Mouse (Mus musculus) stomach, embryonic 15.5 days (tissue): ENCODE data around the gene Ankrd35. TPM values are rescaled to one million over a fixed set of nuclear protein-coding genes. Genes with fewer than 3 reads are reported as not detected.
"Not testable (repeated sequence)": the region's sequence is repeated elsewhere in the genome, so short reads cannot be mapped to it uniquely, and the experiment has no call there.

Experiments
- ATAC-seq: fragments of 200-750 bp; cut with Nextera tagmentation; 2 replicates; pipeline ENCODE4 v1.8.0; 2017; ENCODE audit warnings: low read depth, moderate number of reproducible peaks, moderate TSS enrichment; ENCODE audit not compliant: insufficient read depth, low FRiP score
- H3K27ac ChIP-seq: fragments of 300-500 bp; sonication (generic); 2 replicates; pipeline ENCODE4 v1.5.1; 2015; ENCODE audit warnings: mild to moderate bottlenecking, inconsistent platforms
- H3K27me3 ChIP-seq: fragments of 300-500 bp; sonication (generic); replicated peaks from 2 replicates; pipeline ENCODE4 v1.6.1; 2015; ENCODE audit warnings: inconsistent platforms
- H3K36me3 ChIP-seq: fragments of 300-500 bp; sonication (generic); 2 replicates; pipeline ENCODE4 v1.6.1; 2015; ENCODE audit warnings: inconsistent platforms
- H3K4me1 ChIP-seq: fragments of 300-500 bp; sonication (generic); 2 replicates; pipeline ENCODE4 v1.6.1; 2015; ENCODE audit warnings: inconsistent platforms
- H3K4me2 ChIP-seq: fragments of 300-500 bp; sonication (generic); 2 replicates; pipeline ENCODE4 v1.6.1; 2015; ENCODE audit warnings: mild to moderate bottlenecking, inconsistent platforms
- H3K4me3 ChIP-seq: fragments of 300-500 bp; sonication (generic); replicated peaks from 2 replicates; pipeline ENCODE4 v1.5.1; 2015; ENCODE audit warnings: inconsistent platforms
- H3K9ac ChIP-seq: fragments of 300-500 bp; sonication (generic); 2 replicates; pipeline ENCODE4 v1.6.1; 2015; ENCODE audit warnings: inconsistent platforms
- H3K9me3 ChIP-seq: fragments of 300-500 bp; sonication (generic); 2 replicates; pipeline ENCODE4 v1.6.1; 2016; ENCODE audit warnings: inconsistent platforms
- WGBS: fragments of 180-500 bp; shearing (Covaris S2); methylation state at CpG from one replicate; pipeline ENCODE4 v1.1.7; 2015; 5-methylcytosine and 5-hydroxymethylcytosine counted together
- polyA plus RNA-seq: library from polyadenylated mRNA; unstranded; fragments of >200 nt; fragmentation: Nextera tagmentation; extraction: Ambion mirVana; gene quantifications from 2 replicates; pipeline ENCODE4 v1.2.1, GENCODE M21; 2015

Gene Ankrd35
- polyA plus RNA-seq, 1 experiment from 2014 or later: 3.8 TPM

DNA sequence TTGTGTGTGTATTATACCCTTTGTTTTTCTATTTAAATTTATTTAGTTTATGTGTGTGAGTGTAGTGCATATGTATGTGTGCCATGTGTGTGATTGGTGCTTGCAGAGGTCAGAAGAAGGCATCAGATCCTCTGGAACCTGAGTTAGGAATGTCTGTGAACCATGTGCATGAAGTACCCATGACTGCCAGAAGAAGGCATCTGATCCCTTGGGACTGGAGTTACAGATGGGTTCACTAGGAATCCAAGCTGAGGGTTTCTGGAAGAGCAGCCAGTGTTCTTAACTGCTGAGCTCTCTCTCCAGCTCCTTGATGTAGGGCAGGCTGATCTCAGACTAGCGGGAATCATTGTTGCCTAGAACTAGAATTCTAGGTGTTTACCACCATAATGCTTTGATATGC, 68.1 kb downstream of the Ankrd35 start:
- Histone ChIP-seq H3K36me3 (no peaks in the 10 kb centered on the region), H3K27me3 (no peaks in the 10 kb centered on the region), H3K4me1 (no peaks in the 10 kb centered on the region), H3K4me2 (no peak overlapping the region), H3K9ac (no peak overlapping the region), H3K27ac (no peak overlapping the region), H3K4me3 (no peak overlapping the region), H3K9me3 (no peaks in the 10 kb centered on the region)
- 78% methylated on average over 1 of the region's 1 CpGs for WGBS
- no peak for ATAC-seq

DNA sequence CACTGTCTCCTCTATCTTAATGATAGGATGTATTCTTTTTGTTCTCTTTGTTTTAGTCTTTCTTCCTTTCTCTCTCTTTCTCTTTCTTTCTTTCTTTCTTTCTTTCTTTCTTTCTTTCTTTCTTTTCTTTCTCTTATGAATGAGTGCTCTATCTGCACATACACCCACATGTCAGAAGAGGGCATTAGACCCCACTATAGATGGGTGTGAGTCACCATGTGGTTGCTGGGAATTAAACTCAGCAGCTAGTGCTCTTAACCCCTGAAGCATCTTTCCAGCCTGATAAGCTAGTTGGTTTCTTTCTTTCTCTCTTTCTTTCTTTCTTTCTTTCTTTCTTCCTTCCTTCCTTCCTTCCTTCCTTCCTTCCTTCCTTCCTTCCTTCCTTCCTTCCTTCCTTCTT, 70.3 kb downstream of the Ankrd35 start:
- H3K27ac ChIP-seq, H3K4me2 ChIP-seq, H3K9me3 ChIP-seq, H3K27me3 ChIP-seq, H3K4me3 ChIP-seq, ATAC-seq, H3K36me3 ChIP-seq, H3K9ac ChIP-seq, H3K4me1 ChIP-seq: not testable (repeated sequence)

Other genes with a start within 250 kb of the Ankrd35 start
- 0.28 and 0.37 TPM in 2 replicates for gene BC107364, start 217.8 kb upstream of the Ankrd35 start, polyA plus RNA-seq
- 0.72 and 0.78 TPM in 2 replicates for gene Hfe2, start 145.0 kb upstream of the Ankrd35 start, polyA plus RNA-seq
- 140 and 159 TPM in 2 replicates for gene Txnip, start 112.2 kb upstream of the Ankrd35 start, polyA plus RNA-seq
- 1.6 and 1.8 TPM in 2 replicates for gene Gm16253, start 93.1 kb upstream of the Ankrd35 start, polyA plus RNA-seq
- 35.3 and 37.3 TPM in 2 replicates for gene Polr3gl, start 76.0 kb upstream of the Ankrd35 start, polyA plus RNA-seq
- 2.2 and 2.5 TPM in 2 replicates for gene Ankrd34a, start 73.5 kb upstream of the Ankrd35 start, polyA plus RNA-seq
- gene Lix1l, start 69.0 kb upstream of the Ankrd35 start, polyA plus RNA-seq: 6.4 and 6.9 TPM in 2 replicates
- gene Rbm8a, start 40.2 kb upstream of the Ankrd35 start, polyA plus RNA-seq: 113 and 128 TPM in 2 replicates
- gene Pex11b, start 34.8 kb upstream of the Ankrd35 start, polyA plus RNA-seq: 41.9 and 43.4 TPM in 2 replicates
- gene Gm42957, start 34.7 kb upstream of the Ankrd35 start, polyA plus RNA-seq: 0.06 TPM in 1 of 2 replicates, not detected in the other
- gene Itga10, start 24.5 kb upstream of the Ankrd35 start, polyA plus RNA-seq: 0.80 and 0.83 TPM in 2 replicates
- 49.3 and 51.9 TPM in 2 replicates for gene Pias3, start 26.3 kb downstream of the Ankrd35 start, polyA plus RNA-seq
- gene Nudt17, start 38.4 kb downstream of the Ankrd35 start, polyA plus RNA-seq: 6.2 and 7.3 TPM in 2 replicates
- 31.8 and 35.2 TPM in 2 replicates for gene Polr3c, start 57.5 kb downstream of the Ankrd35 start, polyA plus RNA-seq
- 40.4 and 42.7 TPM in 2 replicates for gene Rnf115, start 57.5 kb downstream of the Ankrd35 start, polyA plus RNA-seq
- gene Pdzk1, start 159.2 kb downstream of the Ankrd35 start, polyA plus RNA-seq: 2.6 and 3.5 TPM in 2 replicates
- 0.19 and 0.46 TPM in 2 replicates for gene Cd160, start 159.2 kb downstream of the Ankrd35 start, polyA plus RNA-seq
- gene Gja5, start 234.6 kb downstream of the Ankrd35 start, polyA plus RNA-seq: 13.1 and 14.3 TPM in 2 replicates
- 49.9 and 52.9 TPM in 2 replicates for gene Gpr89, start 235.2 kb downstream of the Ankrd35 start, polyA plus RNA-seq